Mouse (Mus musculus) small intestine, adult 2 months (tissue): ENCODE results near the gene Homer2. TPM values are rescaled to one million over a fixed set of nuclear protein-coding genes. Genes with fewer than 3 reads are reported as not detected.

ENCODE experiments used
- H3K27ac ChIP-seq: fragments of 200-500 bp; 2 replicates; pipeline ENCODE4 v1.5.1; 2012; ENCODE audit warnings: low read depth, low read length, control low read depth, inconsistent platforms; ENCODE audit not compliant: insufficient read depth
- H3K27me3 ChIP-seq: fragments of 200-500 bp; 2 replicates; pipeline ENCODE4 v1.6.1; 2012; ENCODE audit warnings: mild to moderate bottlenecking, moderate library complexity, low read length, inconsistent platforms; ENCODE audit not compliant: control insufficient read depth, insufficient read depth
- H3K36me3 ChIP-seq: fragments of 200-500 bp; 2 replicates; pipeline ENCODE4 v1.6.1; 2012; ENCODE audit warnings: mild to moderate bottlenecking, low read length, control low read depth, inconsistent platforms; ENCODE audit not compliant: control insufficient read depth, insufficient read depth
- H3K4me1 ChIP-seq: fragments of 200-500 bp; 2 replicates; pipeline ENCODE4 v1.6.1; 2012; ENCODE audit warnings: low read length, inconsistent platforms, mixed read lengths; ENCODE audit not compliant: control insufficient read depth, insufficient read depth, insufficient read length
- H3K4me3 ChIP-seq: fragments of 200-500 bp; 2 replicates; pipeline ENCODE4 v1.5.1; 2012; ENCODE audit warnings: low read depth, mild to moderate bottlenecking, control low read depth, inconsistent platforms, low read length, moderate library complexity
- CTCF ChIP-seq: fragments of 200-500 bp; IDR thresholded peaks from 2 replicates; pipeline ENCODE4 v1.5.1; 2012; ENCODE audit warnings: low read depth, mild to moderate bottlenecking, control low read depth, inconsistent platforms, low read length, moderate library complexity, mixed read lengths; ENCODE audit not compliant: insufficient replicate concordance, insufficient read length; ENCODE audit errors: extremely low read depth
- POLR2A ChIP-seq: fragments of 200-500 bp; IDR thresholded peaks from 2 replicates; pipeline ENCODE4 v1.6.1; 2012; ENCODE audit warnings: low read depth, mild to moderate bottlenecking, control low read depth, inconsistent platforms, low read length, moderate library complexity
- WGBS: fragments of 180-500 bp; shearing (Covaris S2); methylation state at CpG from one replicate; pipeline ENCODE4 v1.1.7; 2018; 5-methylcytosine and 5-hydroxymethylcytosine counted together
- polyA plus RNA-seq: library from polyadenylated mRNA; depleted of rRNA; stranded (reverse); fragments of >200 nt; gene quantifications from 2 replicates; pipeline ENCODE4 v1.2.3, GENCODE M21; 2012

Homer2 gene
- polyA plus RNA-seq, 1 experiment, result 20.2 TPM

DNA sequence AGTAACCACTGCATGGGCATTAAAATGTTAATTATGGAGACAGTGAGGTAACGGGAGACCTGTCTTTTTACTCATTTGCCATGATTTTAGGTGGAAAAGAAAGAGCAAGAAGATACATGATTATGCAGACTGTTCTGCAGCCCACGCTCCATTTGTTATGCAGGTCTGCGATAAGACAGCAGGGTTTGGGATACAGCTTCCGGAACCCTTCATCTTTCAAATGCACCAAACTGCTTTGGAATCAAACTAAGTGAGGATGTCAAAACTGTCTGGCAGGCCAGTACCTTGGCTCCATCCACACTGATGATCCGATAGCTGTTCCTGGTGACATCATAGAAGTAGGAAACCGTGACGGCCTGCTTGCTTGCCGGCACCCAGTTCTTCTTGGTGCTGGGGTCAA is 58.1 kb downstream of the Homer2 start:
- Histone ChIP-seq H3K36me3 (no peaks in the 10 kb centered on the region), H3K27ac (no peak overlapping the region), H3K27me3 (no peaks in the 10 kb centered on the region), H3K4me3 (no peak overlapping the region), H3K4me1 (peaks cover 3% of the 10 kb centered on the region; the same call in 1 of the 2 replicates)
- no peak for TF ChIP-seq POLR2A
- no peak for TF ChIP-seq CTCF
- 95% methylated on average over 8 of the region's 8 CpGs for WGBS

DNA sequence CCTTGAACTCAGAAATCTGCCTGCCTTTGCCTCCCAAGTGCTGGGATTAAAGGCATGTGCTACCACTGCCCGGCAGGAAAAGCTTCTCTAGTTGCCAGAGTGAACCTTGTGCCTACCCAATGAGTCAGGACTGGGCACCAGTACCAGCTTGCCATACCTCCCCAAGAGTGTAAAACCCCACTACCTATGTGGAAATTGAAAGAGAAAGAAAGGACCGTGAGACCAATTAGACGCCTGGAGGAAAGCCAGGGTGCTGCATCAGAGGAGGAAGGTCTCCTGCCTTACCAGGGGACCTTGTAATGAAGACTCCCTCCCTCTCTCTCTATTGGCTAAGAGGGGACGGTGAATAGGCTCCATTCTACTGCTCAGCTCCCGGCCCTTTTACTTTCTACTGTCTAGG is 59.4 kb downstream of the Homer2 start:
- Histone ChIP-seq H3K27me3 (no peaks in the 10 kb centered on the region), H3K36me3 (no peaks in the 10 kb centered on the region), H3K4me3 (no peak overlapping the region), H3K27ac (no peak overlapping the region), H3K4me1 (peaks cover 3% of the 10 kb centered on the region; the same call in 1 of the 2 replicates)
- 18% methylated on average over 5 of the region's 5 CpGs for WGBS
- peak; percentile 12; the same call in 1 of the 2 replicates for TF ChIP-seq CTCF
- no peak for TF ChIP-seq POLR2A

- 78% methylated on average over 7 of the region's 7 CpGs for WGBS
- Histone ChIP-seq H3K27me3 (no peaks in the 10 kb centered on the region), H3K27ac (no peak overlapping the region), H3K4me1 (peaks cover 3% of the 10 kb centered on the region; the same call in 1 of the 2 replicates), H3K36me3 (no peaks in the 10 kb centered on the region), H3K4me3 (no peak overlapping the region)
- TF ChIP-seq POLR2A, result no peak
- TF ChIP-seq CTCF, result no peak
Measured at GRCm38 (mm10) chr7:81644551-81645235, 62.6 kb downstream of the Homer2 start.

- H3K27me3 ChIP-seq, result no peaks in the 10 kb centered on the region
- no peak overlapping the region for H3K4me3 ChIP-seq
- H3K4me1 ChIP-seq, result no peaks in the 10 kb centered on the region
- H3K36me3 ChIP-seq, result 0 out of 2 replicates have a peak, but pooled peaks cover under 1% of the 10 kb centered on the region
- no peak overlapping the region for H3K27ac ChIP-seq
- 40% methylated on average over 6 of the region's 6 CpGs for WGBS
- TF ChIP-seq POLR2A, result no peak
- no peak for TF ChIP-seq CTCF
Measured at GRCm38 (mm10) chr7:81641101-81641500, 66.2 kb downstream of the Homer2 start.

DNA sequence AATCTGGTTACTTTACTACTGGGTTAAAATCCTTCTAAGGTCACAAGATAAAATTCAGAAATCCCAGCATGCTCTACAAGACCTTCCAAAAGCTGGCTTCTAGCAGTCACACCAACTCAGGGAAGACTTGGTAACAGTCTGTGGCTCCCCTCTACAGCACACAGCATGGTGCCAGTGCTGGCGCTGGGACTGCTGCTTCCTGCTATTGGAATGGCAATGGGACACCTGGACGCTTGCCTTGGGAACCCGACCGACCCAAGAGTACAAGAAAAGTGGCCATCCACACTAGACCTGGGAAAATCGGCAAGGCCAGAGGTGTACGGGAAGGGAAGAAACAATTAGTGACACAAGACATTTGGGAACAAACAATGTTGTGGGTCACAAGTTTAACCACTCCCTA is 74.7 kb downstream of the Homer2 start:
- WGBS, result 92% methylated on average over 6 of the region's 6 CpGs

GRCm38 (mm10) chr7:81631261-81631660 is 76.1 kb downstream of the Homer2 start:
- H3K36me3 ChIP-seq, result peaks cover 9% of the 10 kb centered on the region
- TF ChIP-seq POLR2A, result no peak
- TF ChIP-seq CTCF, result no peak
- no peaks in the 10 kb centered on the region for H3K27me3 ChIP-seq
- H3K27ac ChIP-seq, result no peak overlapping the region
- peaks cover 3% of the 10 kb centered on the region for H3K4me1 ChIP-seq
- WGBS, result 94% methylated on average over 8 of the region's 8 CpGs
- no peak overlapping the region for H3K4me3 ChIP-seq

More for the DNA sequence above, 74.7 kb downstream of the Homer2 start:
- no peaks in the 10 kb centered on the region for H3K27me3 ChIP-seq
- no peak for TF ChIP-seq CTCF
- TF ChIP-seq POLR2A, result no peak
- peaks cover 9% of the 10 kb centered on the region for H3K36me3 ChIP-seq
- H3K4me1 ChIP-seq, result peaks cover 3% of the 10 kb centered on the region
- no peak overlapping the region for H3K4me3 ChIP-seq
- H3K27ac ChIP-seq, result no peak overlapping the region

DNA sequence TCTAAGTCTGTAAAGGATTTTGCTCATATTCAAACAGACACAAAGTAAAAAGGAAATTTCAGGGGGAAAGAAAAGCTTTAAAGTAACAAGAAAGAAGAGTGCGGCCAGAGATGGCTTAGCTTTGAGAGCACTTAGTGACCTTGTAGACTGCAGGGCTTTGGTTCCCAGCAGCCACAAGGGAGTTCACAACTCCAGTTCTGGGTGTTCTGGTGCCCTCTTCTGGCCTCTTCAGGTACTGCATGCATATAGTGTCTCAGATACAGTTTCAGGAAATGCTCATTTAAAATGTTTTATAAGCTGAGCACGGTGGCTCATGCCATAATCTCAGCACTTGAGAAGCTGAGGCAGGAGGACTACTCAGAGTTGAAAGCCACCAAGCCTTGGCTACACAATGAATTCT is 80.9 kb downstream of the Homer2 start:
- H3K4me1 ChIP-seq, result peaks cover 3% of the 10 kb centered on the region; the same call in 1 of the 2 replicates
- TF ChIP-seq CTCF (peak; percentile 68; the same call in 1 of the 2 replicates), POLR2A (no peak)
- no peaks in the 10 kb centered on the region for H3K36me3 ChIP-seq
- H3K4me3 ChIP-seq, result no peak overlapping the region
- no peak overlapping the region for H3K27ac ChIP-seq
- no peaks in the 10 kb centered on the region for H3K27me3 ChIP-seq
- 78% methylated on average over 2 of the region's 2 CpGs for WGBS
